Mouse (Mus musculus) midbrain, embryonic 13.5 days (tissue): ENCODE results near the gene Gm47996. TPM values are rescaled to one million over a fixed set of nuclear protein-coding genes. Genes with fewer than 3 reads are reported as not detected.

Experiments
- ATAC-seq: fragments of 200-750 bp; cut with Nextera tagmentation; 2 replicates; pipeline ENCODE4 v1.8.0; 2017; ENCODE audit warnings: mild to moderate bottlenecking, moderate TSS enrichment, moderate library complexity
- H3K27ac ChIP-seq: fragments of 300-500 bp; sonication (generic); 2 replicates; pipeline ENCODE4 v1.5.1; 2015; ENCODE audit warnings: inconsistent platforms, mild to moderate bottlenecking, moderate library complexity
- H3K27me3 ChIP-seq: fragments of 300-500 bp; sonication (generic); 2 replicates; pipeline ENCODE4 v1.6.1; 2015; ENCODE audit warnings: mild to moderate bottlenecking, inconsistent platforms
- H3K36me3 ChIP-seq: fragments of 300-500 bp; sonication (generic); 2 replicates; pipeline ENCODE4 v1.6.1; 2015; ENCODE audit warnings: mild to moderate bottlenecking, inconsistent platforms
- H3K4me1 ChIP-seq: fragments of 300-500 bp; sonication (generic); replicated peaks from 2 replicates; pipeline ENCODE4 v1.6.1; 2015; ENCODE audit warnings: inconsistent platforms
- H3K4me2 ChIP-seq: fragments of 300-500 bp; sonication (generic); replicated peaks from 2 replicates; pipeline ENCODE4 v1.6.1; 2015; ENCODE audit warnings: moderate library complexity, mild to moderate bottlenecking, inconsistent platforms
- H3K4me3 ChIP-seq: fragments of 300-500 bp; sonication (generic); replicated peaks from 2 replicates; pipeline ENCODE4 v1.5.1; 2015; ENCODE audit warnings: mild to moderate bottlenecking, inconsistent platforms
- H3K9ac ChIP-seq: fragments of 300-500 bp; sonication (generic); replicated peaks from 2 replicates; pipeline ENCODE4 v1.6.1; 2015; ENCODE audit warnings: mild to moderate bottlenecking, inconsistent platforms
- H3K9me3 ChIP-seq: fragments of 300-500 bp; sonication (generic); 2 replicates; pipeline ENCODE4 v1.6.1; 2016; ENCODE audit warnings: mild to moderate bottlenecking, inconsistent platforms
- WGBS: fragments of 180-500 bp; shearing (Covaris S2); methylation state at CpG from one replicate; pipeline ENCODE4 v1.1.7; 2015; 5-methylcytosine and 5-hydroxymethylcytosine counted together
- polyA plus RNA-seq: library from polyadenylated mRNA; unstranded; fragments of >200 nt; fragmentation: Nextera tagmentation; extraction: Ambion mirVana; gene quantifications from 2 replicates; pipeline ENCODE4 v1.2.1, GENCODE M21; 2015

The Gm47996 gene
- polyA plus RNA-seq, 1 experiment from 2014 or later: not detected

- Histone ChIP-seq H3K4me3 (no peak overlapping the region), H3K4me1 (peaks cover 11% of the 10 kb centered on the region; the same call in 1 of the 2 replicates), H3K9me3 (peaks cover 4% of the 10 kb centered on the region; the same call in 1 of the 2 replicates), H3K27me3 (no peaks in the 10 kb centered on the region), H3K9ac (no peak overlapping the region), H3K27ac (no peak overlapping the region), H3K36me3 (no peaks in the 10 kb centered on the region), H3K4me2 (no peak overlapping the region)
- 3% methylated on average over 2 of the region's 2 CpGs for WGBS
- no peak for ATAC-seq
Observed at GRCm38 (mm10) chr1:151235574-151235973, 25.6 kb downstream of the Gm47996 start.

GRCm38 (mm10) chr1:151236141-151236930 lies 26.4 kb downstream of the Gm47996 start:
- H3K27ac ChIP-seq: no peak overlapping the region
- H3K4me1 ChIP-seq: peaks cover 11% of the 10 kb centered on the region; the same call in 1 of the 2 replicates
- H3K4me3 ChIP-seq: no peak overlapping the region
- peaks cover 4% of the 10 kb centered on the region; the same call in 1 of the 2 replicates for H3K9me3 ChIP-seq
- no peaks in the 10 kb centered on the region for H3K27me3 ChIP-seq
- 81% methylated on average over 13 of the region's 13 CpGs for WGBS
- H3K4me2 ChIP-seq: no peak overlapping the region
- no peaks in the 10 kb centered on the region for H3K36me3 ChIP-seq
- ATAC-seq: no peak
- H3K9ac ChIP-seq: no peak overlapping the region

GRCm38 (mm10) chr1:151237780-151238179 lies 27.8 kb downstream of the Gm47996 start:
- H3K9ac ChIP-seq: no peak overlapping the region
- no peak overlapping the region for H3K27ac ChIP-seq
- H3K4me3 ChIP-seq: no peak overlapping the region
- H3K9me3 ChIP-seq: peaks cover 4% of the 10 kb centered on the region
- 92% methylated on average over 3 of the region's 3 CpGs for WGBS
- no peaks in the 10 kb centered on the region for H3K27me3 ChIP-seq
- no peaks in the 10 kb centered on the region for H3K36me3 ChIP-seq
- H3K4me1 ChIP-seq: peaks cover 11% of the 10 kb centered on the region; the same call in 1 of the 2 replicates
- H3K4me2 ChIP-seq: no peak overlapping the region
- ATAC-seq: no peak

- no peak for ATAC-seq
- 98% methylated on average over 4 of the region's 4 CpGs for WGBS
- Histone ChIP-seq H3K27me3 (no peaks in the 10 kb centered on the region), H3K4me3 (no peak overlapping the region), H3K36me3 (no peaks in the 10 kb centered on the region), H3K27ac (no peak overlapping the region), H3K4me2 (no peak overlapping the region), H3K9ac (no peak overlapping the region), H3K9me3 (peaks cover 4% of the 10 kb centered on the region), H3K4me1 (no peaks in the 10 kb centered on the region)
Observed at GRCm38 (mm10) chr1:151243332-151243731, 33.4 kb downstream of the Gm47996 start.

- H3K4me2 ChIP-seq: no peak overlapping the region
- WGBS: 94% methylated on average over 5 of the region's 5 CpGs
- H3K4me3 ChIP-seq: no peak overlapping the region
- no peak for ATAC-seq
- no peak overlapping the region for H3K27ac ChIP-seq
- no peaks in the 10 kb centered on the region for H3K4me1 ChIP-seq
- peaks cover 4% of the 10 kb centered on the region for H3K9me3 ChIP-seq
- no peaks in the 10 kb centered on the region for H3K27me3 ChIP-seq
- H3K9ac ChIP-seq: no peak overlapping the region
- no peaks in the 10 kb centered on the region for H3K36me3 ChIP-seq
Observed at GRCm38 (mm10) chr1:151244013-151244412, 34.1 kb downstream of the Gm47996 start.

GRCm38 (mm10) chr1:151244761-151245160 lies 34.8 kb downstream of the Gm47996 start:
- Histone ChIP-seq H3K4me3 (no peak overlapping the region), H3K27me3 (no peaks in the 10 kb centered on the region), H3K36me3 (no peaks in the 10 kb centered on the region), H3K4me2 (no peak overlapping the region), H3K4me1 (no peaks in the 10 kb centered on the region), H3K9me3 (peaks cover 4% of the 10 kb centered on the region), H3K9ac (no peak overlapping the region), H3K27ac (no peak overlapping the region)
- WGBS: 91% methylated on average over 4 of the region's 4 CpGs
- no peak for ATAC-seq

GRCm38 (mm10) chr1:151245165-151245564 lies 35.2 kb downstream of the Gm47996 start:
- Histone ChIP-seq H3K4me2 (no peak overlapping the region), H3K9me3 (peaks cover 3% of the 10 kb centered on the region), H3K4me1 (no peaks in the 10 kb centered on the region), H3K9ac (no peak overlapping the region), H3K36me3 (no peaks in the 10 kb centered on the region), H3K27ac (no peak overlapping the region), H3K27me3 (no peaks in the 10 kb centered on the region), H3K4me3 (no peak overlapping the region)
- 90% methylated on average over 10 of the region's 10 CpGs for WGBS
- no peak for ATAC-seq

- no peaks in the 10 kb centered on the region; the same call in 1 of the 2 replicates for H3K9me3 ChIP-seq
- no peak overlapping the region for H3K27ac ChIP-seq
- WGBS: 54% methylated on average over 2 of the region's 2 CpGs
- no peak overlapping the region for H3K4me2 ChIP-seq
- H3K36me3 ChIP-seq: no peaks in the 10 kb centered on the region
- H3K27me3 ChIP-seq: no peaks in the 10 kb centered on the region
- no peak overlapping the region for H3K4me3 ChIP-seq
- H3K4me1 ChIP-seq: 0 out of 2 replicates have a peak, but pooled peaks cover 2% of the 10 kb centered on the region
- no peak overlapping the region for H3K9ac ChIP-seq
- no peak for ATAC-seq
Observed at GRCm38 (mm10) chr1:151245846-151246245, 35.9 kb downstream of the Gm47996 start.

- Histone ChIP-seq H3K4me1 (0 out of 2 replicates have a peak, but pooled peaks cover 3% of the 10 kb centered on the region), H3K4me2 (no peak overlapping the region), H3K4me3 (no peak overlapping the region), H3K9ac (no peak overlapping the region), H3K27me3 (no peaks in the 10 kb centered on the region), H3K9me3 (no peaks in the 10 kb centered on the region), H3K27ac (no peak overlapping the region), H3K36me3 (no peaks in the 10 kb centered on the region)
- 92% methylated on average over 3 of the region's 3 CpGs for WGBS
- ATAC-seq: no peak
Observed at GRCm38 (mm10) chr1:151250109-151250508, 40.2 kb downstream of the Gm47996 start.

- Histone ChIP-seq H3K4me1 (0 out of 2 replicates have a peak, but pooled peaks cover 3% of the 10 kb centered on the region), H3K9ac (no peak overlapping the region), H3K4me3 (no peak overlapping the region), H3K36me3 (no peaks in the 10 kb centered on the region), H3K9me3 (no peaks in the 10 kb centered on the region), H3K4me2 (no peak overlapping the region), H3K27me3 (no peaks in the 10 kb centered on the region), H3K27ac (no peak overlapping the region)
- WGBS: 61% methylated on average over 18 of the region's 18 CpGs
- 0 out of 2 replicates have a peak, but pooled peaks have one; percentile 20 for ATAC-seq
Observed at GRCm38 (mm10) chr1:151250529-151251193, 40.7 kb downstream of the Gm47996 start.

GRCm38 (mm10) chr1:151251194-151252010 lies 41.5 kb downstream of the Gm47996 start:
- H3K27ac ChIP-seq: no peak overlapping the region
- no peaks in the 10 kb centered on the region for H3K9me3 ChIP-seq
- H3K9ac ChIP-seq: no peak overlapping the region
- 0 out of 2 replicates have a peak, but pooled peaks cover 3% of the 10 kb centered on the region for H3K4me1 ChIP-seq
- H3K4me3 ChIP-seq: no peak overlapping the region
- no peak overlapping the region for H3K4me2 ChIP-seq
- no peaks in the 10 kb centered on the region for H3K27me3 ChIP-seq
- ATAC-seq: peak; percentile 48; the same call in 1 of the 2 replicates
- WGBS: 82% methylated on average over 14 of the region's 14 CpGs
- H3K36me3 ChIP-seq: no peaks in the 10 kb centered on the region
